Mouse (Mus musculus) testis, adult 2 months (tissue): ENCODE measurements at regions not wholly inside any gene's neighbourhood (a gene's known extent, or its start where the extent isn't known, plus 50 kb on each side); places are given as distances from the start of the nearest gene placed in this dataset.

ENCODE experiments used
- H3K27ac ChIP-seq: fragments of 200-500 bp; 2 replicates; pipeline ENCODE4 v1.5.1; 2012; ENCODE audit warnings: low read depth, low read length; ENCODE audit not compliant: control insufficient read depth, insufficient read depth
- H3K27me3 ChIP-seq: fragments of 200-500 bp; 2 replicates; pipeline ENCODE4 v1.6.1; 2012; ENCODE audit warnings: mild to moderate bottlenecking, low read length, moderate library complexity; ENCODE audit not compliant: control insufficient read depth, insufficient read depth
- H3K36me3 ChIP-seq: fragments of 200-500 bp; 2 replicates; pipeline ENCODE4 v1.6.1; 2012; ENCODE audit warnings: mild to moderate bottlenecking, low read length; ENCODE audit not compliant: control insufficient read depth, insufficient read depth
- H3K4me1 ChIP-seq: fragments of 200-500 bp; 2 replicates; pipeline ENCODE4 v1.6.1; 2012; ENCODE audit warnings: low read length; ENCODE audit not compliant: control insufficient read depth, insufficient read depth
- H3K4me3 ChIP-seq: fragments of 200-500 bp; 2 replicates; pipeline ENCODE4 v1.5.1; 2012; ENCODE audit warnings: low read depth, mild to moderate bottlenecking, low read length, moderate library complexity, mixed read lengths; ENCODE audit not compliant: control insufficient read depth
- CTCF ChIP-seq: fragments of 200-500 bp; IDR thresholded peaks from 2 replicates; pipeline ENCODE4 v1.5.1; 2012; ENCODE audit warnings: low read depth, mild to moderate bottlenecking, inconsistent platforms, low read length, moderate library complexity; ENCODE audit not compliant: control insufficient read depth, insufficient read depth, insufficient replicate concordance
- POLR2A ChIP-seq: fragments of 200-500 bp; IDR thresholded peaks from 2 replicates; pipeline ENCODE4 v1.6.1; 2012; ENCODE audit warnings: low read depth, mild to moderate bottlenecking, inconsistent platforms, low read length, moderate library complexity; ENCODE audit not compliant: control insufficient read depth

DNA sequence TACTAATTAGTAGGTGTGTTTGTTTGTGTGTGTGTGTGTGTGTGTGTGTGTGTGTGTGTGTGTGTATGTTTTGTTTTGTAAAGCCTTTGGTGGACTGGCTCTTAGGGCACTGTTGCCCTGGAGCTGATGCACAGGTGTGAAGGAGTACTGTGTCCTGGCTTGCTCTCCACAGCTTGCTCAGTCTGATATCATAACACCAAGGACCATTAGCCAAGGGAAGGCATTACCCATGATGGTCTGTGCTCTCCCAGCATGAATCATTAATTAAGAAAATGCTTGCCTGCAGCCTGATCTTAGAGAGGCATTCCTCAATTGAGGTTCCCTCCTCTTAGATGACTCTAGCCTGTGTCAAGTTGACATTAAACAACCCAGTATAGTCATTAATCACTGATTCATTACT, 54.7 kb downstream of the Spry2 start:
- no peaks in the 10 kb centered on the region for H3K4me1 ChIP-seq
- H3K27ac ChIP-seq = no peak overlapping the region
- H3K4me3 ChIP-seq = no peak overlapping the region
- H3K36me3 ChIP-seq = no peaks in the 10 kb centered on the region
- no peaks in the 10 kb centered on the region for H3K27me3 ChIP-seq
- no peak for TF ChIP-seq POLR2A
- no peak for TF ChIP-seq CTCF

DNA sequence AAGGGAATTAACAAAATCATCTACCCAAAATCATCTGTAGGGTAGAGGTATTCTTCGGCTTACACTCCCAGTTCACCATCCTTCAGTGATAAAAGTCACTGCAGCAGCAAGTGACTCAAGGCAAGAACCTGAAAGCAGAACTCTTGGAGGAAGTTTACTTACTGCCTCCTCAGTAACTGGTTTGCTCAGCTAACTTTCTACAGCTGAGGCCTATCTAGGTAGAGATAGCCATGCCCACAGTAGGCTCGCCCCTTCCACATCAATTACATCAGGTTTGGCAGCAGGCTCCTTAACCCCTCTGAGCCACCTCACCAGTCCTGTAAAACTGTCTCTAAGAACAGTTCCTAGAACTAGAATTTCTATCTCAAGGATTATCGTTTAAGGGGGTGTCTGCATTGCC, 59.1 kb downstream of the Spry2 start:
- TF ChIP-seq CTCF (no peak), POLR2A (no peak)
- no peak overlapping the region for H3K4me3 ChIP-seq
- no peak overlapping the region for H3K27ac ChIP-seq
- H3K36me3 ChIP-seq = no peaks in the 10 kb centered on the region
- H3K27me3 ChIP-seq = no peaks in the 10 kb centered on the region
- no peaks in the 10 kb centered on the region for H3K4me1 ChIP-seq

DNA sequence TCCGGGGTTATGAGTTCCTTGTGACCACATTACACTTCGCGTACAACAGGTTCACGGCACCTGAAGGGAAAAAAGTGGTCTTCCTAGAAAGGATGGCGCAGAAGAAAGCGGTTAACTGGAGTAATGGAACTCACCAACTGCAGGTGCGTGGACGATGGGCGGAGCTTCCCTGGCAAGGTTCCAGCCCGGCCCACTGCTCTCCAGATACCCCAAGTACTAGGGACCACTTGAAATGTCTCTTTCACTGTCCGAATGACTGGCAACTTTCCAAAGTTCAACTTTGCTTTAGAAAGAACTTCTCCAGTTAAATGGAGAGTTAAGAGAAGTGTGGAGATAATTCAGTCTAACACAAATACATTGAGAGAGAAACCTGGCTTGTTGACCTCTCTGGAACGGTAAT, 65.9 kb downstream of the Spry2 start:
- Histone ChIP-seq H3K27ac (peak overlapping the region; percentile 46), H3K4me3 (peak overlapping the region; percentile 60)

DNA sequence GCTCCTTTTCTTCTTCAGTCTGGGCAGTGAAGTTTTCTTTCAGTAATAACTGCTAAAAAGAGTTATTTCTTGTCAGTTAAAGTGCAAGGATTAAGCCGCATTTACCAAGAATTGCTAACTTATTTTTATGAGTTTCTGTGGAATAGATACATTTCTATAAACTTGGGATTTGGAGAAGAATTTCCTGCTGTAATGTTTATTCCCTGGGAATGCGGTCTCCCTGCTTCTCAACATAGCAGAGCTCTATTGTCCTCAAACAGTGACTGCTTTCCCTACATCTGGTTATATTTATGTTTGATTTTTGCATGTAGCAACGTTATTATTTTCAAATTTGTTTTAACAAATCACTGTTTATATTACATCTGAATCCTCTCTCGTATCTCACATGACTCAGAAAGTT, 66.3 kb downstream of the Spry2 start:
- Histone ChIP-seq H3K36me3 (no peaks in the 10 kb centered on the region), H3K27me3 (no peaks in the 10 kb centered on the region), H3K27ac (peak overlapping the region; percentile 46), H3K4me1 (no peaks in the 10 kb centered on the region; the same call in none of the 2 replicates), H3K4me3 (peak overlapping the region; percentile 60; the same call in 1 of the 2 replicates)
- TF ChIP-seq POLR2A = no peak
- no peak for TF ChIP-seq CTCF

More for the DNA sequence above, 65.9 kb downstream of the Spry2 start:
- peak; percentile 85; the same call in 1 of the 2 replicates for TF ChIP-seq POLR2A
- no peak for TF ChIP-seq CTCF
- H3K27me3 ChIP-seq = no peaks in the 10 kb centered on the region
- no peaks in the 10 kb centered on the region for H3K36me3 ChIP-seq
- no peaks in the 10 kb centered on the region; the same call in none of the 2 replicates for H3K4me1 ChIP-seq

DNA sequence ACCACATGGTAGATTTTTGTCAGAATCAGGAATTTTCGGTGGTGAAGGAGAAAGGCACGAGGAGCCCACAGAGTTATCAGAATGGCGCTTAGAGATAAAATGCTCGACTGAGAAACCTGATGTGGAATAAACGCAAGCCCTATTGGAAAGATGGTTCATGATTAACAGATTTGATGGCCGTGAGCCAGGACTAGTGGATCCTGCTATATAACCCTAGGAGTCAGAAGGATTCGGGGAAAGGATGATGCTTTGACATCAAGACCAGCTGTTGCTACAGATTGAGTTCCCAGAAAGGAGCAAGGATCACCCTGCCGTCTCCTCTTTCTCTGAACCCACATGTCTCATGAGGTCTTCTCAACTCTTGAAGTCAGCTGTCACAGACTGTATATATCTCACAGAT, 73.5 kb downstream of the Spry2 start:
- H3K4me1 ChIP-seq = no peaks in the 10 kb centered on the region; the same call in 1 of the 2 replicates
- no peak overlapping the region for H3K27ac ChIP-seq
- peak overlapping the region; percentile 31; the same call in 1 of the 2 replicates for H3K4me3 ChIP-seq
- H3K36me3 ChIP-seq = no peaks in the 10 kb centered on the region
- H3K27me3 ChIP-seq = no peaks in the 10 kb centered on the region
- TF ChIP-seq POLR2A = no peak
- TF ChIP-seq CTCF = no peak

DNA sequence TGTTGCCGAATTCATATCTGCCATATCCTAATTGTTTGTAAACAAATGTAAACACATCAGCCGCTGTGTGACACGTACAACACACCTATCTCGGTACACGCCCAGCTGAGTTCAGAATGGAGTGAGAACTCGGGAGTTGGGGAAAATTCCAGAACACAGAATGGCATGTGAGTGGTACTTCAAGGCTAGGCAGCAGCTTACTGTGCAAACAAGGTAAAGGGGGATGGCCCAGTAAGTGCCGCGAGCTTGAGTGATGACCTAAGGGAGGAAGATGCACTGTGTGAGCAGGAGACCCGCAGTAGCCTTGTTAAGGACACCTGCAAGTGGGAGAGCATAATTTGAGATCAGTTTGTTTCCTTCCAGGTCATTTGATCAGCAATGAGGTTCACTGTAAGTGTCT, 74.0 kb downstream of the Spry2 start:
- H3K36me3 ChIP-seq = no peaks in the 10 kb centered on the region
- H3K4me3 ChIP-seq = peak overlapping the region; percentile 36
- H3K27ac ChIP-seq = no peak overlapping the region
- H3K4me1 ChIP-seq = no peaks in the 10 kb centered on the region; the same call in 1 of the 2 replicates
- TF ChIP-seq POLR2A (no peak), CTCF (no peak)
- no peaks in the 10 kb centered on the region for H3K27me3 ChIP-seq

DNA sequence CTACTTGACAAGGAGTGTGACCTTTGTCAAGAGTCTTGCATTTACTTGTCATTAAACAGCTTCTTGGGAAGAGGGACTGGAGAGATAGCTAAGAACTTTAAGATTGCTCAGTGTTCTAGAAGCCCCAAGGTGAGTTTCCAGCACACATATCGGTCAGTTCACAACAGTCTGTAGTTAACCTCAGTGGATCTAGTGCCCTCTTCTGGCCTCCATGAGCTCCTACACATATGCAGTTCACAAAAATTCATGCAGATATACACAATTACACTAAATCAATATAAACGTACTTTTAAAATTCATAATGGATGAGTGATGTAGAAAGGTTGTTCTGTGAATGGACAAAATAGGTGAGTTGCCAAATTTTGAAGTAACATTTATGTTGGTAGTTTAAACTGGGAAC, 77.1 kb downstream of the Spry2 start:
- no peak overlapping the region for H3K4me3 ChIP-seq
- H3K36me3 ChIP-seq = no peaks in the 10 kb centered on the region
- no peak overlapping the region for H3K27ac ChIP-seq
- TF ChIP-seq POLR2A (no peak), CTCF (no peak)
- peaks cover 3% of the 10 kb centered on the region; the same call in 1 of the 2 replicates for H3K4me1 ChIP-seq
- H3K27me3 ChIP-seq = no peaks in the 10 kb centered on the region

DNA sequence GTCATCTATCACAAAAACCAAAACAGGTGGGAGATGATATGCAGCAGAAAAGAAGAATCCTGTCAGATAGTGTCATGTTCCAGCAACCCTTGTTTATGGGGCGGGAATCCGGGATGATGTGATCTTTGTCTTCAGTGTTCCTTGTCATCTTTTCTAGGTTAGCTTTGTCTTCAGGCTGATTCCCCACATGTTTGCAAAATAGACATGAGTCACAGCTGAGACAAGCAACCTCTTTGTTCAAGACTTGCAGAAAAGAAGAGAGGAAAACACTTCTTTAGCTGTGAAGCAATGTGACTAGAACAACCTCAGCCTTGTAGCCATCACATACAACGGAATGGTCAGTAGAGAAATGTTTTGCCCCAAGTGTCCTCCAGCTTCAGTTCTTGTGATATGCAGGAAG, 77.8 kb downstream of the Spry2 start:
- no peak for TF ChIP-seq CTCF
- TF ChIP-seq POLR2A = no peak
- Histone ChIP-seq H3K4me1 (peaks cover 3% of the 10 kb centered on the region; the same call in 1 of the 2 replicates), H3K4me3 (no peak overlapping the region), H3K36me3 (no peaks in the 10 kb centered on the region), H3K27ac (no peak overlapping the region), H3K27me3 (no peaks in the 10 kb centered on the region)
